Mouse (Mus musculus): Measurements from ENCODE around the gene Fkbp8.

Gene Fkbp8

DNA sequence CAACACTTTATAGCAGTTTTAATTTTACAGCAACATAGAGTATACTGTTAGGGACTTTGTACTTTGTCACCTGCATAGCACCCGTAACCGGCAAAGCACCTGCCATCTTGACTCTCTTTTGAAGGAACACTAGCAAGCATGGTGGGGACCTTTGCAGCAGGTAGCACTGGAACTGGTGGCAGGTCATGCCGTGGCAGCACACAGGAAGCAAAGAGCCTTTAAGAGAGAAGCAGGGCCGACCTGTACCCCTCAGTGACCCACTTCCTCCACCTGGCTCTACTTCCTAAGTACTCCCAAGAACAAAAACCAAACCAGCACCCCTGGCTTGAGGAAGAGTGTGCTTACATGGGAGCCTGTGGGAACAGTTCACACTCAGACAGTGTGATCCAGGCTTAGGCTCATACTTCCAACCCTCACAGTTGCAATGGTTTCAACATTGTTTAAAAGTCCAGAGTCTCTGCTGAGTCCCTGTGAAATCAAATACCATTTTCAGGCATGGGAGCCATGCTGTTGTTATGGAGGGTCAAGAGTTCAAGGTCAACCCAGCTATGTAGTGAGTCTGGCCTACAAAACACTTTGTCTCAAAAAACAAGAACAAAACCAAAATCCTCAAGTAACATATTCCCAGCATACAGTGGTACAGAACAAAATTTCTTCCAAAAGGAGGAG lies 27.7 kb downstream of the Fkbp8 start:
- no peak for DNase-seq (ENCODE audit: low read depth, low spot score)

DNA sequence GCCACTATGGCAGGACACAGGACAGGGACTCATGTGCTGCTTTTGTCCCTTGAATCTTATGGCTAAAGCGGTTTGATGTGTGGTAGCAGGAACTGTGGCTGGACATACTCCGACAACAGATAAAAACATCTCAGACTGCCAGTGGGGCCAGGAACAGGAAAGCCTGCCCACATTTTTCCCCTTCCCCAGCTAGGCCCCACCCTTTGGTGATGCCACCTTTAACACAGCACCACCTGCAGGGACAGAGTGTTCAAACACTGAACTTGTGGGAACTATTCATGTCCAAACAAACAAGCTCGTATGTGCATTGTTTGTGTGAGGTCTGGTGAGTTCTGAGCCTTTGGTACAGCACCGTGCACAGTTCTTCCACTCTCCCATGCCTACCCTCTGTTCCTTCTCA lies 30.8 kb downstream of the Fkbp8 start:
- no peak for DNase-seq (ENCODE audit: low read depth, low spot score)

DNA sequence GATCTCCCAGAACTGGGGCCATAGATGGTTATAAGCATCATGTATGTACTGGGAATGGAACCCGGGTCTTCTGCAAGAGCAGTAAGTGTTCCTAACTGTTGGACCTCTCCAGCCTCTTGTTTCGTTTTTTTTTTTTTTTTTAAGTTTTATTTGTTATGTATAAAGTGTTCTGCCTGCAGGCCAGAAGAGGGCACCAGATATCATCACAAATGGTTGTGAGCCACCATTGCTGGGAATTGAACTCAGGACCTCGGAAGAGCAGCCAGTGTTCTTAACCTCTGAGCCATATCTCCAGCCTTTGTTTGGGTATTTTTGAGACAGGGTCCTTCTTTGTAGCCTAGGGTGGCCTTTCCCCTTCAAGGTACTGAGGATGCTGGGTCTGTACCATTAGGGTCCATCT lies 31.5 kb downstream of the Fkbp8 start:
- no peak for DNase-seq (ENCODE audit: low read depth, low spot score)

- DNase-seq (ENCODE audit: low read depth, low spot score), result no peak
Observed at GRCm38 (mm10) chr8:70560096-70560495, 32.6 kb downstream of the Fkbp8 start.

DNA sequence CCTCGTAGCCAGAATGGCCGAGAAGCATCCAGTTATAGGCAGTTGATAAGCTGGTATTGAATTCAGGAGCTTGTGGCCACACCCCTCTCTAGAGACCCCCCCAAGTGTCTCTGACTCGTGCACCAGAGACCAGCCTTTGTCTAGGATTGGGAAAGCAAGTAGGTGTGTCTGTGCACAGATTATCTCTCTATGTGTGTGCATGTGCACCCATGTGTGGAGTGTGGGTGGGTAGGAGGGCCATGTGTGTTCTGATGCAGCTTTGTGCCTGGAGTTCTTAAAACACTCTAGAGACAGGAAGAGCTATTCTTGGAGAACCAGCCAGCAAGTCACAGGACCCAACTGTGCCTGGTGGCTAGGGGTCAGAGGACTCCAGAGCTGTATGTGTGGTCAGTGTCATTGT lies 33.0 kb downstream of the Fkbp8 start:
- DNase-seq (ENCODE audit: low read depth, low spot score), result no peak

DNA sequence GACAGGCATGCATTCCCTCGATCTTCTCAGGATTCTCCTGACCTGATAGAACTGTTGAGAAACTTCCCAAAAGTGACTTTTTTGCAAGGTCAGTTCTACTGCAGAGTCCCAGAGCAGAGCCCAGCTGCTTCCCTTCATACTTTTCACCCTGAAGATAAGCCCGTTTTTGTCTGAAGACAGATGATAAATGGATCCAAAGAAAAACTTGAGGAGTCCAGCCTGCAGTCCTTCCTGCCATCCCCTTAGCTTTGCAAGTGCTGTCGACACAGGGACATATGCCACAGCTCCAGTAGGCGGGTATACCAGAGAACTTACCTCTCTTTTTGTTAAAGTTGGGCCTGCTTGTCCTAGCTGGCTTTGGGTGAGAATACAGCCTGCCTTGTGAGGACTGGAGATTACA lies 33.8 kb downstream of the Fkbp8 start:
- DNase-seq (ENCODE audit: low read depth, low spot score), result no peak

GRCm38 (mm10) chr8:70561809-70562535 lies 34.4 kb downstream of the Fkbp8 start:
- no peak for DNase-seq (ENCODE audit: low read depth, low spot score)

DNA sequence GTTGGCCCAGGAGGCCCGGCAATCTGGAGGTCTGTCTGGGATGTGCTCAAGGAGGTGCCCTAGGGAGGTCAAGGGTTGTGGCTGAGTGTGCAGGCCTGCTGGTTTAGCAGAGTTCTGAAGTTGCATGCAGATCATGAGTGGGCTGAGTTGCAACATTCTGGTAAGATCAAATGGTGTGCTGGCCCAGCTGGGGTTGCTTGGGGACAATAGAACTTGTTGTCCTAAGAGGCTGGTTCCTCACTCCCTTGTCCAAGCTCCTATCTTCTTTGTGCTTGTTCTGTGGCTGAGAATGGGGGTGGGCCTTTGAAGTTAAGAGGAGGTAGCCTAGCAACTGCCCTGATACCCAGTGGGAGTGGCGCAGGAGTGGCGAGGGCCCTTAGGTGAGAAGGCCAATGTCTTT lies 35.3 kb downstream of the Fkbp8 start:
- no peak for DNase-seq (ENCODE audit: low read depth, low spot score)

DNA sequence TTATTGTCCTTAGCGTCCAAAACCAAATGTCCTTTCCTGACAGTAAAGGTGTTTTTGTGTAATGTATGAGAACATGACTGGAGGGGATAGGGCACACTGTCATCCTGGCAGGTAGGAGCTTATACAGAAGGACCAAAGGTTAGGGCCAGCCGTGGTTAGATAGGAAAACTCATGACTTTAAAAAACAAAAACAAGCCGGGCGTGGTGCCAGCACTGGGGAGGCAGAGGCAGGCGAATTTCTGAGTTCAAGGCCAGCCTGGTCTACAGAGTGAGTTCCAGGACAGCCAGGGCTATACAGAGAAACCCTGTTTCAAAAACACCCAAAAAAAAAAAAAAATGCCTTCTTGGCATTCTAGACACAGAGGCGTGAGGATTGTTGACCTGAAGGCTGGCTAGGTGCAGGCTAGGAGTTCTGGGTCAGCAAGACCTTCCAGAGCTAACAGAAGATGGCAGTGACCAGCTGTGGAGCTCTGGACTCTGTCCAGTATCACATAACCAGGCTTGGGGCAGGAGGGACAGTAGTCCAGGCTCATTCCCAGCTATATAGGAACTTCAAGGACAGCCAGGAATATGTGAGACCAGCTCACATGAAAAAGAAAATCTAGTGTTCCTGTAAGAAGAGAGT lies 36.4 kb downstream of the Fkbp8 start:
- no peak for DNase-seq (ENCODE audit: low read depth, low spot score)

DNA sequence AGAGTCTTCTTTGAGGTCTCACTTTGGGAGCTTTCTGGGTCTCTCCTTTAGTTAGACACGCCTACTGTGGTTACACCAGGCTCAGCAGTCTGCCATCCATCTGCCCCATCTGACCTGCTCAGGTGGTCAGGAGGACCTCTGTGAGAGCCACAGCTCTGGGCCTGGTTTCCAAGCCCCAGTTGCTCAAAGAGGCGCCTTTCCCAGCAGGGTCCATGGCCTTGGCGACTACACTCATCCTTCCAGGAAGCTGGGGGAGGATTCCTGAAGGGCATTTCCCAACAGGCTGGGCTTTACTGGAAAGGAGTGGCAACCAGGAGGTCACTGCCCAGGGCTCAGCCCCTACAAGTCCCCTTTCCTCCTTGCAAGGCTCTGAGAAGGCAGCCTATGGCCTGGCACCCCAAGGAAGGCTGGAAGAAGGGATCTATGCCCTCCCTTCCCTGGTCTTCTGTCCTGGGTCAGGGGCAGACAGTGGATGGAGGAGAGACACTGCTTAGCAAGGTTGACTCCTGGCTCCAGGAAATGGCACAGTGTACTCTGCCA lies 37.2 kb downstream of the Fkbp8 start:
- DNase-seq (ENCODE audit: low read depth, low spot score), result no peak

- no peak for DNase-seq (ENCODE audit: low read depth, low spot score)
Observed at GRCm38 (mm10) chr8:70565561-70565960, 38.0 kb downstream of the Fkbp8 start.

DNA sequence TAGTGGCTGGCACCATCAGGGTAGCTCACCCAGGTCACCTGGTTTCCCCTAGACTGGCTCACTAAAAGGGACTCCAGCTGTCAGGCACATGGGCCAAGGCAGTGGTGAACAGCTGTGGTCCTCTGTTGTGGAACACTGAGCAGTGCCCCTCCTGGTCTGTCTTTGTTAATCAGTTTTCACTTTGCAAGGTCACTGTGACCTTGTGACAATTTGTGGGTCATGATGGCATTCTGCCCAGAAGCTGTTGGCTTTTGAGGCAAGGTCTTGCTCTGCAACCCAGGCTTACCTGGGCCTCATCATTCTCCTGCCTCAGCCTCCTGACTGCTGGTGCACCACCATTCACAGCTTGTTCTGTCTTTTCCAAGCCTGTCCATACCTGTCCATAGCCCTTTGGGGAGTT lies 42.8 kb downstream of the Fkbp8 start:
- DNase-seq (ENCODE audit: low read depth, low spot score), result no peak

DNA sequence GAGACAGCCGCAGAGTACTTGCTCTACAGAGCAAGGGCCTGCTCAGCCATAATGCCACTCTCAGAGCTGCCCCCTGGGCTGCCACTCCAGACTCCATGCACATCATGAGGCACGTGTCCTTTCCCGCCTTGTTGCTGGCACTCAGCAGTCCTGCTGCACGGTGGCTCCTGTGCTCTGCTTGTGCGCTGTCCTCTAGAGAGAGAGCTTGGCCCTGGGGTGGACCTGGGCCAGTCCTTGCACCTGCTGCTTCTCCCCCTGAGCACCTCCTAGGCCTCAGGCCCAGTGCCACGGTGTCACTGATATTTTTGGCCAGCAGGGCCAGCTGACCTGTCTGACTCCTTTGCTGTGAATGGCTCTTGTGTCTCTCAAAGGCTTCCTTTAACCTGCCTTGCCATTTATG lies 43.5 kb downstream of the Fkbp8 start:
- no peak for DNase-seq (ENCODE audit: low read depth, low spot score)

DNA sequence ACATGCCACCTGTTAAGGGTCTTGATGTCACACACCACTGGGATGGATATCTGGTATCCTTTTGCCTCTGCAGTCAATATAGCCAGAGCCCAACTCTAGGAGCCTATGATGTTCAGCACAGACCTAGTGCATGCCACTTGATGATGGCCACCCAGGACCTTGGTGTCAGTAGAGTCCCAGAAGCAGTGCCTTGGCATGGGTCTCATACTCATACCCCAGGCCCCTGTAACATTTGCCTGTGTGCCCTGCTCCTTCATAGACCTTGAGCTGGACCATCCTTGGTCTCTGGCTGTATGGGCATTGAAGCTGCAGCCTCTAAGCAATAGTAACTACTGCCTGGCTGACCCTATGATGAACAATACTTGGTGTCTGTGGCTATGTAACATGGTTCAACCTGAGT lies 46.8 kb downstream of the Fkbp8 start:
- no peak for DNase-seq (ENCODE audit: low read depth, low spot score)

GRCm38 (mm10) chr8:70574915-70575314 lies 47.4 kb downstream of the Fkbp8 start:
- no peak for DNase-seq (ENCODE audit: low read depth, low spot score)

DNA sequence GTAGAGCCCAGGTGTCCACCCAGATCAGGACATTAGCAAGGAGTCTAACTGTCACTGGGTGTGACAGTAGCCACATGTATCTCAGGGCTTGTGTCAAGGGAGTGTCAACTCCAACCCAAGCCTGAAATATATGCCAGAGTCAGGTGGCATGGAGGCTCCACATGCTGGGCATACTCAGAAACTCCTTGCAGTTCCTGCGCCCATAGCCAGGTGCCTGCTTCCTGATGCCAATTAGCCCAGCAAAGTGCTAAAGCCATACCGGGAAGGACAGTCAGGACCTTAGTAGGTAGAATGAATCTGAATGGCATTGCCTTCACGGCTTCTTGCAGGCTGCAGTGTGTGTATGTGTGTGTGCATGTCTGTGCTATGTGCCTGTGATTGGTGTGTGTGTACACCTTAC lies 49.7 kb downstream of the Fkbp8 start:
- DNase-seq (ENCODE audit: low read depth, low spot score), result no peak

- DNase-seq (ENCODE audit: low read depth, low spot score), result no peak
Observed at GRCm38 (mm10) chr8:70583476-70584387, 56.2 kb downstream of the Fkbp8 start.

GRCm38 (mm10) chr8:70584606-70585257 lies 57.2 kb downstream of the Fkbp8 start:
- DNase-seq (ENCODE audit: low read depth, low spot score), result no peak

Measured in forelimb bud, embryonic 11.5 days (tissue).